Comparison of ENCODE assay signal across 8 mouse cellular contexts in genomic region chr16:17797812-17798311, GRCm38 (mm10). TPM values are rescaled to one million over a fixed set of nuclear protein-coding genes. Genes with fewer than 3 reads are reported as not detected.
DNase-seq lines count a peak whose midpoint lies in the region; ATAC-seq and TF ChIP-seq lines count a peak whose summit lies in the region.

No protein-coding gene starts in this region.

- peak overlapping the region; percentile 93 for H3K9ac ChIP-seq in lung, embryonic 14.5 days
- peak overlapping the region; percentile 74 for H3K9ac ChIP-seq in hindbrain, embryonic 12.5 days
- peak overlapping the region; percentile 59 for H3K9ac ChIP-seq in midbrain, embryonic 13.5 days (replicated peaks)

- peaks cover 26% of the 10 kb centered on the region for H3K4me1 ChIP-seq in lung, embryonic 14.5 days (ENCODE audit: insufficient read depth)
- H3K4me1 ChIP-seq in hindbrain, embryonic 12.5 days: peaks cover 32% of the 10 kb centered on the region
- H3K4me1 ChIP-seq in midbrain, embryonic 13.5 days (replicated peaks): peaks cover 30% of the 10 kb centered on the region

- 4% methylated on average over 29 of the region's 29 CpGs for WGBS in lung, embryonic 14.5 days
- WGBS in hindbrain, embryonic 12.5 days: 3% methylated on average over 29 of the region's 29 CpGs
- WGBS in midbrain, embryonic 13.5 days: 2% methylated on average over 29 of the region's 29 CpGs

- peak; percentile 18 for ATAC-seq in lung, embryonic 14.5 days (ENCODE audit: insufficient read depth)
- peak; percentile 11; the same call in 1 of the 2 replicates for ATAC-seq in hindbrain, embryonic 12.5 days (ENCODE audit: low FRiP score)
- ATAC-seq in midbrain, embryonic 13.5 days: peak; percentile 38

- DNase-seq in lung, embryonic 14.5 days: peak; percentile 58
- DNase-seq in lung, adult 18-20 months: no peak
- peak; percentile 60 for DNase-seq in embryo, embryonic 9.5 days (ENCODE audit: extremely low spot score)
- DNase-seq in gastrocnemius, postnatal 25 days: no peak
- DNase-seq in layer of hippocampus, postnatal 25 days (ENCODE audit: extremely low spot score in 1 of 2, low spot score in 1 of 2): no peak
- DNase-seq in layer of hippocampus, adult 8-10 months (ENCODE audit: low spot score in 2 of 2): no peak

- H3K4me2 ChIP-seq in lung, embryonic 14.5 days: peak overlapping the region; percentile 82
- H3K4me2 ChIP-seq in hindbrain, embryonic 12.5 days (replicated peaks): peak overlapping the region; percentile 81
- H3K4me2 ChIP-seq in midbrain, embryonic 13.5 days (replicated peaks): peak overlapping the region; percentile 77

- H3K9me3 ChIP-seq in lung, embryonic 14.5 days (ENCODE audit: low read depth, low read length): no peaks in the 10 kb centered on the region
- no peaks in the 10 kb centered on the region for H3K9me3 ChIP-seq in hindbrain, embryonic 12.5 days (replicated peaks)
- no peaks in the 10 kb centered on the region for H3K9me3 ChIP-seq in midbrain, embryonic 13.5 days

- peak overlapping the region; percentile 79 for H3K4me3 ChIP-seq in lung, embryonic 14.5 days (ENCODE audit: low read depth, low read length)
- H3K4me3 ChIP-seq in hindbrain, embryonic 12.5 days: peak overlapping the region; percentile 53
- H3K4me3 ChIP-seq in midbrain, embryonic 13.5 days (replicated peaks): peak overlapping the region; percentile 46

- no peak for TF ChIP-seq CTCF in lung, embryonic 14.5 days (IDR thresholded peaks at IDR 0.05; ENCODE audit: low read depth)

- peaks cover 23% of the 10 kb centered on the region for H3K27me3 ChIP-seq in lung, embryonic 14.5 days (ENCODE audit: insufficient read depth, low read length)
- H3K27me3 ChIP-seq in hindbrain, embryonic 12.5 days: peaks cover 78% of the 10 kb centered on the region
- H3K27me3 ChIP-seq in midbrain, embryonic 13.5 days: peaks cover 87% of the 10 kb centered on the region

- peaks cover 18% of the 10 kb centered on the region for H3K36me3 ChIP-seq in lung, embryonic 14.5 days (ENCODE audit: insufficient read depth)
- peaks cover 4% of the 10 kb centered on the region; the same call in 1 of the 2 replicates for H3K36me3 ChIP-seq in hindbrain, embryonic 12.5 days
- H3K36me3 ChIP-seq in midbrain, embryonic 13.5 days: peaks cover 8% of the 10 kb centered on the region

- H3K27ac ChIP-seq in lung, embryonic 14.5 days (ENCODE audit: low read depth): peak overlapping the region; percentile 97
- H3K27ac ChIP-seq in hindbrain, embryonic 12.5 days: peak overlapping the region; percentile 62; the same call in 1 of the 2 replicates
- no peak overlapping the region for H3K27ac ChIP-seq in midbrain, embryonic 13.5 days

RNA-seq across cellular contexts. Expression of gene Scarf2, which starts 0.8 kb away (rescaled TPM):
- polyA plus RNA-seq in lung, embryonic 14.5 days (2014; fragmentation: Nextera tagmentation; extraction: Ambion mirVana): 32.7 and 36.3 TPM in 2 replicates
- polyA plus RNA-seq in hindbrain, embryonic 12.5 days (2016; fragmentation: Nextera tagmentation; extraction: Ambion mirVana): 21.0 and 26.5 TPM in 2 replicates
- 0.85 and 1.6 TPM in 2 replicates for polyA plus RNA-seq in midbrain, embryonic 13.5 days (2015; fragmentation: Nextera tagmentation; extraction: Ambion mirVana)
- 1 to 10 TPM; 4.7 to 5.4 TPM for total RNA-seq in gastrocnemius, postnatal 25 days (2021)
- total RNA-seq in layer of hippocampus, postnatal 25 days (2021): 1 to 10 TPM; 2.7 to 2.8 TPM
- total RNA-seq in layer of hippocampus, adult 8-10 months (2022): 1 to 10 TPM; 1.9 to 4.7 (median 3.0) TPM

RNA-seq across cellular contexts. Expression of gene B830017H08Rik, which starts 35.1 kb away (rescaled TPM):
- polyA plus RNA-seq in lung, embryonic 14.5 days (2014; fragmentation: Nextera tagmentation; extraction: Ambion mirVana): 0.18 TPM in 1 of 2 replicates, not detected in the other
- polyA plus RNA-seq in hindbrain, embryonic 12.5 days (2016; fragmentation: Nextera tagmentation; extraction: Ambion mirVana): 0.93 and 1.0 TPM in 2 replicates
- polyA plus RNA-seq in midbrain, embryonic 13.5 days (2015; fragmentation: Nextera tagmentation; extraction: Ambion mirVana): 0.54 and 0.70 TPM in 2 replicates
- total RNA-seq in gastrocnemius, postnatal 25 days (2021): not detected
- 1 to 10 TPM; 3.6 to 3.7 TPM for total RNA-seq in layer of hippocampus, postnatal 25 days (2021)
- total RNA-seq in layer of hippocampus, adult 8-10 months (2022): 1 to 10 TPM; 2.7 to 3.9 (median 3.4) TPM

RNA-seq across cellular contexts. Expression of gene Klhl22, which starts 38.4 kb away (rescaled TPM):
- 67.0 and 70.7 TPM in 2 replicates for polyA plus RNA-seq in lung, embryonic 14.5 days (2014; fragmentation: Nextera tagmentation; extraction: Ambion mirVana)
- polyA plus RNA-seq in hindbrain, embryonic 12.5 days (2016; fragmentation: Nextera tagmentation; extraction: Ambion mirVana): 63.9 and 64.7 TPM in 2 replicates
- polyA plus RNA-seq in midbrain, embryonic 13.5 days (2015; fragmentation: Nextera tagmentation; extraction: Ambion mirVana): 64.9 and 68.9 TPM in 2 replicates
- 10 to 100 TPM; 15.4 to 18.8 TPM for total RNA-seq in gastrocnemius, postnatal 25 days (2021)
- 100 to 1,000 TPM in 1 of 2 experiments, 10 to 100 TPM in 1; 97.3 to 103 TPM for total RNA-seq in layer of hippocampus, postnatal 25 days (2021)
- 100 to 1,000 TPM in 2 of 4 experiments, 10 to 100 TPM in 2; 95.8 to 105 (median 101) TPM for total RNA-seq in layer of hippocampus, adult 8-10 months (2022)

RNA-seq across cellular contexts. Expression of gene Car15, which starts 40.3 kb away (rescaled TPM):
- 2.6 and 2.7 TPM in 2 replicates for polyA plus RNA-seq in lung, embryonic 14.5 days (2014; fragmentation: Nextera tagmentation; extraction: Ambion mirVana)
- polyA plus RNA-seq in hindbrain, embryonic 12.5 days (2016; fragmentation: Nextera tagmentation; extraction: Ambion mirVana): 3.5 and 4.1 TPM in 2 replicates
- 5.3 and 5.5 TPM in 2 replicates for polyA plus RNA-seq in midbrain, embryonic 13.5 days (2015; fragmentation: Nextera tagmentation; extraction: Ambion mirVana)
- under 1 TPM; 0.79 to 0.88 TPM for total RNA-seq in gastrocnemius, postnatal 25 days (2021)
- 10 to 100 TPM; 12.9 to 13.5 TPM for total RNA-seq in layer of hippocampus, postnatal 25 days (2021)
- total RNA-seq in layer of hippocampus, adult 8-10 months (2022): 10 to 100 TPM in 3 of 4 experiments, 1 to 10 TPM in 1; 9.4 to 15.9 (median 12.6) TPM

Comparison
In these comparisons a context has a peak if more than half of its experiments do, and no peak if none do; other contexts are left out.
1. DNase-seq: peak in lung, embryonic 14.5 days (single experiment) and embryo, embryonic 9.5 days (single experiment); none in lung, adult 18-20 months (0 of 2), gastrocnemius, postnatal 25 days (single experiment), layer of hippocampus, postnatal 25 days (0 of 2) and layer of hippocampus, adult 8-10 months (0 of 2).
2. RNA of gene Klhl22, which starts 38.4 kb away (total RNA-seq): 95.8 to 105 TPM in layer of hippocampus, adult 8-10 months and 97.3 to 103 TPM in layer of hippocampus, postnatal 25 days; 15.4 to 18.8 TPM in gastrocnemius, postnatal 25 days; every median in the first group is over 4 times any median in the second.
3. Peak in every context shown above with its lines, with median percentiles within 50 percentile points of each other: ATAC-seq, H3K4me2 ChIP-seq, H3K4me3 ChIP-seq and H3K9ac ChIP-seq.